Mouse (Mus musculus): ENCODE measurements at regions not wholly inside any gene's neighbourhood (a gene's known extent, or its start where the extent isn't known, plus 50 kb on each side); places are given as distances from the start of the nearest gene placed in this dataset.

GRCm38 (mm10) chr9:61292501-61292900 is 79.7 kb upstream of the Tle3 start:
- Histone ChIP-seq H3K4me3 (ENCODE audit: insufficient read depth, low read length) (no peak overlapping the region), H3K27ac (ENCODE audit: insufficient read depth, low read length) (no peak overlapping the region), H3K4me1 (ENCODE audit: control insufficient read depth, insufficient read depth, low read length) (peaks cover 7% of the 10 kb centered on the region; the same call in 1 of the 2 replicates)
- no peak for TF ChIP-seq CTCF (IDR thresholded peaks at IDR 0.05; ENCODE audit: borderline replicate concordance, insufficient read depth, low read length)
- no peak for TF ChIP-seq POLR2A (IDR thresholded peaks at IDR 0.05; ENCODE audit: low read depth, low read length)

GRCm38 (mm10) chr9:61293223-61293985 is 78.8 kb upstream of the Tle3 start:
- H3K4me3 ChIP-seq (ENCODE audit: insufficient read depth, low read length) = no peak overlapping the region
- no peak overlapping the region for H3K27ac ChIP-seq (ENCODE audit: insufficient read depth, low read length)
- H3K4me1 ChIP-seq (ENCODE audit: control insufficient read depth, insufficient read depth, low read length) = peaks cover 7% of the 10 kb centered on the region; the same call in 1 of the 2 replicates
- no peak for TF ChIP-seq POLR2A (IDR thresholded peaks at IDR 0.05; ENCODE audit: low read depth, low read length)
- no peak for TF ChIP-seq CTCF (IDR thresholded peaks at IDR 0.05; ENCODE audit: borderline replicate concordance, insufficient read depth, low read length)

- H3K27ac ChIP-seq (ENCODE audit: insufficient read depth, low read length) = no peak overlapping the region
- TF ChIP-seq POLR2A (IDR thresholded peaks at IDR 0.05; ENCODE audit: low read depth, low read length) = no peak
- peaks cover 2% of the 10 kb centered on the region; the same call in 1 of the 2 replicates for H3K4me1 ChIP-seq (ENCODE audit: control insufficient read depth, insufficient read depth, low read length)
- H3K4me3 ChIP-seq (ENCODE audit: insufficient read depth, low read length) = no peak overlapping the region
These were observed 77.2 kb upstream of the Tle3 start for GRCm38 (mm10) chr9:61295001-61295400.

- no peaks in the 10 kb centered on the region for H3K4me1 ChIP-seq (ENCODE audit: control insufficient read depth, insufficient read depth, low read length)
- no peak overlapping the region for H3K27ac ChIP-seq (ENCODE audit: insufficient read depth, low read length)
- H3K4me3 ChIP-seq (ENCODE audit: insufficient read depth, low read length) = no peak overlapping the region
- TF ChIP-seq CTCF (IDR thresholded peaks at IDR 0.05; ENCODE audit: borderline replicate concordance, insufficient read depth, low read length) = no peak
- no peak for TF ChIP-seq POLR2A (IDR thresholded peaks at IDR 0.05; ENCODE audit: low read depth, low read length)
These were observed 75.7 kb upstream of the Tle3 start for GRCm38 (mm10) chr9:61296311-61296947.

- Histone ChIP-seq H3K4me1 (ENCODE audit: control insufficient read depth, insufficient read depth, low read length) (no peaks in the 10 kb centered on the region), H3K27ac (ENCODE audit: insufficient read depth, low read length) (no peak overlapping the region), H3K4me3 (ENCODE audit: insufficient read depth, low read length) (no peak overlapping the region)
- TF ChIP-seq POLR2A (IDR thresholded peaks at IDR 0.05; ENCODE audit: low read depth, low read length) (no peak), CTCF (IDR thresholded peaks at IDR 0.05; ENCODE audit: borderline replicate concordance, insufficient read depth, low read length) (no peak)
These were observed 74.8 kb upstream of the Tle3 start for GRCm38 (mm10) chr9:61297385-61297784.

- no peak for TF ChIP-seq POLR2A (IDR thresholded peaks at IDR 0.05; ENCODE audit: low read depth, low read length)
- no peak for TF ChIP-seq CTCF (IDR thresholded peaks at IDR 0.05; ENCODE audit: borderline replicate concordance, insufficient read depth, low read length)
- Histone ChIP-seq H3K4me3 (ENCODE audit: insufficient read depth, low read length) (no peak overlapping the region), H3K4me1 (ENCODE audit: control insufficient read depth, insufficient read depth, low read length) (no peaks in the 10 kb centered on the region), H3K27ac (ENCODE audit: insufficient read depth, low read length) (no peak overlapping the region)
These were observed 72.1 kb upstream of the Tle3 start for GRCm38 (mm10) chr9:61299873-61300560.

- Histone ChIP-seq H3K4me3 (ENCODE audit: insufficient read depth, low read length) (no peak overlapping the region), H3K27ac (ENCODE audit: insufficient read depth, low read length) (no peak overlapping the region), H3K4me1 (ENCODE audit: control insufficient read depth, insufficient read depth, low read length) (no peaks in the 10 kb centered on the region)
- no peak for TF ChIP-seq POLR2A (IDR thresholded peaks at IDR 0.05; ENCODE audit: low read depth, low read length)
- TF ChIP-seq CTCF (IDR thresholded peaks at IDR 0.05; ENCODE audit: borderline replicate concordance, insufficient read depth, low read length) = no peak
These were observed 71.1 kb upstream of the Tle3 start for GRCm38 (mm10) chr9:61301070-61301469.

- TF ChIP-seq POLR2A (IDR thresholded peaks at IDR 0.05; ENCODE audit: low read depth, low read length) (no peak), CTCF (IDR thresholded peaks at IDR 0.05; ENCODE audit: borderline replicate concordance, insufficient read depth, low read length) (no peak)
These were observed 69.4 kb upstream of the Tle3 start for GRCm38 (mm10) chr9:61302724-61303123.

GRCm38 (mm10) chr9:61306306-61306705 is 65.9 kb upstream of the Tle3 start:
- Histone ChIP-seq H3K27ac (ENCODE audit: insufficient read depth, low read length) (no peak overlapping the region), H3K4me3 (ENCODE audit: insufficient read depth, low read length) (no peak overlapping the region), H3K4me1 (ENCODE audit: control insufficient read depth, insufficient read depth, low read length) (no peaks in the 10 kb centered on the region)
- no peak for TF ChIP-seq CTCF (IDR thresholded peaks at IDR 0.05; ENCODE audit: borderline replicate concordance, insufficient read depth, low read length)
- TF ChIP-seq POLR2A (IDR thresholded peaks at IDR 0.05; ENCODE audit: low read depth, low read length) = no peak

More at GRCm38 (mm10) chr9:61302724-61303123, 69.4 kb upstream of the Tle3 start:
- Histone ChIP-seq H3K4me3 (ENCODE audit: insufficient read depth, low read length) (no peak overlapping the region), H3K4me1 (ENCODE audit: control insufficient read depth, insufficient read depth, low read length) (no peaks in the 10 kb centered on the region), H3K27ac (ENCODE audit: insufficient read depth, low read length) (no peak overlapping the region)

GRCm38 (mm10) chr9:61309096-61309495 is 63.1 kb upstream of the Tle3 start:
- TF ChIP-seq POLR2A (IDR thresholded peaks at IDR 0.05; ENCODE audit: low read depth, low read length) = no peak
- no peak for TF ChIP-seq CTCF (IDR thresholded peaks at IDR 0.05; ENCODE audit: borderline replicate concordance, insufficient read depth, low read length)
- Histone ChIP-seq H3K4me1 (ENCODE audit: control insufficient read depth, insufficient read depth, low read length) (no peaks in the 10 kb centered on the region), H3K4me3 (ENCODE audit: insufficient read depth, low read length) (no peak overlapping the region), H3K27ac (ENCODE audit: insufficient read depth, low read length) (no peak overlapping the region)

Data from embryonic fibroblast, embryonic 13.5 days (primary cell).